Mouse (Mus musculus) megakaryocyte, adult 5-6 weeks (primary cell): ENCODE results near the gene Ddt. TPM values are rescaled to one million over a fixed set of nuclear protein-coding genes. Genes with fewer than 3 reads are reported as not detected.

ENCODE experiments used
- ATAC-seq: 2 replicates; pipeline ENCODE4 v1.8.0; 2016; ENCODE audit warnings: mild to moderate bottlenecking, inconsistent platforms; ENCODE audit not compliant: poor library complexity, severe bottlenecking
- total RNA-seq, 2 experiments: library from RNA; stranded (forward) in 1 of 2; stranded (reverse) in 1 of 2; fragments of 153-499, 151-499 nt in 1 of 2; fragments of 221-1000, 200-1000 nt in 1 of 2; gene quantifications; 2 replicates each; pipeline versions ENCODE4 v1.2.3 to v1.2.4; 2015 to 2017

Ddt gene
- total RNA-seq (2015) (30.0 and 31.4 TPM in 2 replicates), total RNA-seq (2017) (24.7 and 28.4 TPM in 2 replicates)

DNA sequence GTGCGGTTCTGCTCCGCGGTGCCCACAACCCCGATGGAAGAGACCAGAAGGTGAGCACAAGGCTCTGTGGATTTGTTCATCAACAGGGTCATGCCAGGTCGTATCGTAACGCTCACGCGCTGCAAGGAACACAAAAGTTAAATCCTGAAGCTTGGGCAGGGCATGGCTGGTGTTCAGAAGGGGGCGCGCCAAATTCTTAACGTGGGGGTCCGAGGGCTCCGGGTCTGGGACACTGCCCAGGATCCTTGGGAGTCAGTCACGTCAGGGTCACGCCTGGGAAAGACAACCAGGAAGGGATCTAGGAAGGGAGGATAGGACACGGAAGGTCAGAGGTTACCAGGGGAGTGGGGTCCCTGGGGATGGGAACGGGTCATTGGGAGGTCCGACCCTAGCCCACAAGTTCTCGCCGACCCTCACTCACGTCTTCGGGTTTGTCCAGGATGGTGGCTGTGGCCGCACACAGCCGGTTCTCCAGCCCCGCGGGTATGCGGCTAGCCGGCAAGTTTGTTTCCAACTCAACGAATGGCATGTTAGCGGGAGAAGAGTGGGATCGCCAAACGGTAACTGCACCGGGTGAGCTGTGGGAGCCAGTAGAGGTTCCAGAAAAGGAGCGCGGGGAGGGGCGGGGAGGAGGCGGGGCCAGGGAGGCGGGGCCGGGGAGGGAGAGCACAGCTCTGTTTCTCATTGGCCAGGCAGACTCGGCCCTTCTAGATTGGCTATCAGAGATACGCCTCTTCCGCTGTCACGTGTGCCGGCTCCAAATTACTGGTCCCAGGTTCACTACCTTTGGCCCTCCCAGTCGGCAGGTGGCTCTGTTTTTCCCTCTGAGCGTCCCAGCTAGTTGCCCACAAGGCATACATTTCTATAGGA, at the start of gene Ddt:
Gene Ddt (minus strand): TSS at position 620 of the 870 bp plus-strand sequence.
- peak; percentile 97 for ATAC-seq

DNA sequence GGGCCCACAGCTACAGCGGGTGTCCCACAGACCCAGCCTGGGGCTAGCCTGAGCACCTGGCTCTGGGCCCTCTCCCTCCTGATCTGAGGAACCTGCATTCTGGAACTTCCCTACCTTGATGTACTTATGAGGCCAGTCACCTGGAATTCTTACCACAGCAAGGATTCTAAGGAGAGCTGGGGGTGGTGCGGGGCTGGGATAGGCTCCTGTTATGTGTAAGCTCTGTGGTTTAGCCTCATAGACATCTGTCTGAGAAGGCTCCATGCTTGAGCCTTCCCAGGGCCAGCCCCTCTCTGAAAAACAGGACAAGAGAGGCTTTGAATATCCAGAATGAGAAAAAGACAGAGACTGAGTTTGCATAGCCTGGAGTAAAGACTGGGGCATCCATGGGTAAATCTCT, 49.2 kb upstream of the Ddt start, which contains the start of gene Gstt4:
Gene Gstt4 (minus strand): TSS at position 101 of the 400 bp plus-strand sequence.
- no peak for ATAC-seq

DNA sequence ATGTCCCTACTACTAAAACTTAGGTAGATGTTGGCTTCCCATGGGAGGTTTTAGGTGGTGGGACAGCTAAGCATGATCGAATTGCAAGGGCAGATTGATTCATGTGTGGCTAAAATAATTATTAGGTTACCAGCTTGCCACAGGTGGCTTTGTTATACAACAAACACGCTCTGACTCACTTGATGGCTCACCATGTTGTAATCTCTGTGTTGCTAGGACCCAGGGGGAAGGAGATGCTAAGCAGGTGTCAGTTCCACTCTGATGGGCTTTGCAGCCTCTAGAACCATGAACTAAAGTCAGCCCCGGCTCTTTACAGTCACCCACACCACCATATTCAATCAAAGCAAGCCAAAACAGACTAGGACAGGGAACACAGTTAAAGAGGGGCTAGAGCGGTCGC, 46.7 kb upstream of the Ddt start:
- ATAC-seq = no peak

DNA sequence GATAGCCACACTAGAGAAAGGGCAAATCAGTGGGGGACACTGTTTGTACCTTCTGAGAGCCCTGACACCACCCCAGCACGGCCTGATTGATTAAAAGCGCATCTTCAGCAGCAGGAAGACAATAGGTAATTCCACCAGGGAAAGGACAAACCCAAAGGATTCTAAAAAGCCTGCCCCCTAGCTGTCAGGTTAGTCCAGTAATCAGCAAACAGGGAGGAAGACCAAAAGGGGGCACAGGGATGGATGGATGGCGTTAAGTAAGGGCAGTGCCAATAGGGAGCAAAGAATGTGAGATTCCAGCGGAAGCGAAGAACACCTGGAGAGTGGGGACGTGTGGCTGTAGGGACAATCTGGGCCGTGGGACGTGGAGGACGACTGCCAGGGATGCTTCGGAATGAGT, 45.4 kb upstream of the Ddt start:
- no peak for ATAC-seq

DNA sequence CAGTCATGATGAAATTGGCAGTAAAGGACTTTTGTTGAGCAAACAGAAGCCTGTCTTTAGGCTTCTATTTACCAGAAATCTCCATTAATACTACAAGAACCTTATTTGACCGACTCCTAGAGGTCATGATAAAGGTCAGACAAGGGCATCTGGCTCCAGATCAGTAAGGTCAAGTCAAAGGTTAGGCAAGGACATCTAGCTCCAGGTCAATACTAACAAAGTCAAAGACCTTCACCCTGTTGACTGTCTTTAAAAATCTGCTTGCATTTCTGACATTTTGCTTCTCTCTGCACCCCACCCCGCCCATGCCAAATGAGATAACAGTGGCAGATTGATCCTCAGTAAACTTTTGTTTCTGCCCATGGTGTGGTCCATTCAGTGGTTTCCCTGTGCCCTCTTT, 31.0 kb upstream of the Ddt start:
- no peak for ATAC-seq

DNA sequence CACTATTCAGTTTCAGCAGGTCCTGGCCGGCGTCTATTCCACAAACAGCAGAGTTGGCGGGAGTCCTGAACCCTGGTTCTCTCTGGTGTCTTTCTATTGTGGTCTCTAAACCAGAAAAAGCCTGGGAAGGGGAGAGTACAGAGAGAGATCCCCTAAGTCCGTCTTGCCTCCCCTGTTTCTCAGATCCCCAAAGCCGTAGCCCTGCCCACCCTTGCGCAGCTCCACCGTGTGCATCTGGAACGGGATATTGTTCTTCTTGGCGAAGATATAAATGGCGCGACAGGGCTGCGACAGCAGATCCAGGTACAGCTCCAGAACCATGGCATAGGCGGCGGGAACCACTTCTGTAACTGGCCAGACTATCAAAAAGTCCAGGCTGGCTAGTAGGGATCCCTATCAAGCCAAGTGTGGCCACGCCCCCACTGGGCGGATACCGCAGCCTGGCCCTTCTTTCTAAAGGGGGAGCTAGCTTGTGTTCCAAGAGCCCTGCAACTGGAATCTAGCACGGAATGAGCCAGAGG, 25.0 kb upstream of the Ddt start, which contains the start of gene Gstt1:
Gene Gstt1 (minus strand): TSS at position 409 of the 521 bp plus-strand sequence.
- ATAC-seq = peak; percentile 51

DNA sequence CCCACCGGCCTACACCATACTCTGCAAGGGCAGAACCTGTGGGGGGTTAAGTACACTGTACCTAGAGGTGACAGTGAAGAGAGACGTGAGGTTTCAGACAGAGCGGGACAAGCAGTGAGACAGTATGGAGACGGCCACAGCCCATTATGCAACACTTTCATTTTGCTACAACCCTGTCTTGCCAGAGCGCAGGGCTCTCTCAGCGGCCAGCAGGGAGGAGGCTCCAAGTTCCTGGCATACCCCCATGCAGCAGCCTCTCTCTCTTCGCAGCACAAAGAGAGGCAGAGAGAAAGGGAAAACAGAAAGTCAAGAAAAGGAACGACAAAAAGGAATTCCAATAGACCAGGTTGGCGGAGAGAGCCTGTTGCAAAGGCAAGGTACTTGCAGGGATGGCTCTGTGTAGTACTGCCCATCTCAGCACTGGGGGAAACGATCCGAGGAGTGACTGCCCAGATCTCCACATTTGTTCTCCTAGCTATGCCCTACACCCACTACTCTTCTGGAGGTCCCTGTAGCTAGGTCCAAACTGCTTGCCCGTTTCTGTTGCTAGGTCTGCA, 24.5 kb upstream of the Ddt start:
- peak; percentile 81 for ATAC-seq

DNA sequence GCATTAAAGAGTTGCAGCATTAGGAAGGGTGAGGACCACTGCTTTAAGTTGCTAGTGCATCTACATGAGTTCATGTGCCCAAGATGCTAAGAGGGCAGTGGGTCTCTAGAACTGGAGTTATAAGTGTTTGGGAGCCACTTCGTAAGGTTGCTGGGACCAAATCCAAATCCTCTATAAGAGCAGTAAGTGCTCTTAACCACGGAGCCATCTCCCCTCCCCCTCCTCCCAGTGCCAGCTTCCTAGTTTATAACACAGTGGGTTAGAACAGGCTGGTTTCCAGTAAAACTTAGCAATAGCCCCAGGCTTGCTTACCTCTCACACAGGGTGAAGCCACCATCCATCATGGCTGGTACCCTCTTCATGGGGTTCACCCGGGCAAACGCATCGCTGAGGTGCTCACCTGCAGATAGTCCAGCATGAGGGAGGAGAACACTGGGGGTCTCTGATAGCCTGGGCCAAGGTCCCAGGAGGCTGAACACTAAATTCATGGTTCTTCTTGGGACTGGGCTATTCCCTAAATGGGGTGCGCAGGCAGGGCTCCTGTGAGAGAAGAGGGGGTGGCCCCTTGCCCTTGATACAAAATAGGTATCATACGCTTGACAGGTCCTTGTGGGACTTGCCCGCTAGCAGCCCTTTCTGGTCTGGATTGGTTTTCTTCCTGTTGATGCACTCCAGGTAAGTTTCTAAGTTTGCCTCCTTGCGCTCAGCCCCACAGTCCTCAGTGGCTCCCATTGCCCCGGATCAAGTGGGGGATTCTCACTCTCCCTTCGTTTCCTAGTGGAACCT, 23.7 kb upstream of the Ddt start:
- no peak for ATAC-seq

DNA sequence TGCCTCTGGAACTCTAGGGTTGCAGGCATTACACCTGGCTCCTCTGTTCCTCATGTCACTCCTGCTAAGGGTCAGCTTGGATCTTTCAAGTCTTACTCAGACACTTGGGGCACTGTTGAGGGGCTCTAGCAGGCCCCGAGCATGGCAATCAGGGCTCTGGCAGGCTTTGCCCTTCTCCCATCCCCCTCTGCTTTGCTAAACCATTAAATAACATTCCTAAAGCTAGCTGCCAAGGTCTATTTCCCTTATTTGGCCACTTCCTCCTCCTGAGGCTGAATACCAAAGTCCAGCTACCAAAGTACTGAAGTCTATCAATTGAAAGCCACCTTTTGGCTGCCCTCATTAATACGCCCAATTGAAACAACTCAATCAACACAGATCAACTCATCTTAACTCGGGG, 21.7 kb upstream of the Ddt start:
- no peak for ATAC-seq

DNA sequence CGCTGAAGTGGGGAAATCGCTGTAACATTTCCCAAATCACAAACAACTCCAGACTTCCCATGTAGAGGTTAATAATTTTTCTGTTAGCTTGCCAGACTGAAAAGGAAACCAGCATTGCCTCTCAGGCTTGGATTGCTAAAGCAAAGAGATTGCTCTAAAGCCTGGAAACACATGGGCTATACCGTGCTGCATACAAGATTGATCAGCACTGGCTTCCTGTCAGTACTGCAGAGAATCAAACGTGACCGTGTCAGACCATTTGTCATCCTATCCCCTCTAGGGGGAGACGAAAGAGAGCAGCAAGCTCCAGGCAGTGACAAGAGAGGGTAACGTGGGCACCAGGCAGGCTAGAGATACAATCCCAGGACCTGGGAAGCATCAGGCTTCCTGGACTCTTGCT, 17.6 kb upstream of the Ddt start:
- 0 out of 2 replicates have a peak, but pooled peaks have one; percentile 35 for ATAC-seq

DNA sequence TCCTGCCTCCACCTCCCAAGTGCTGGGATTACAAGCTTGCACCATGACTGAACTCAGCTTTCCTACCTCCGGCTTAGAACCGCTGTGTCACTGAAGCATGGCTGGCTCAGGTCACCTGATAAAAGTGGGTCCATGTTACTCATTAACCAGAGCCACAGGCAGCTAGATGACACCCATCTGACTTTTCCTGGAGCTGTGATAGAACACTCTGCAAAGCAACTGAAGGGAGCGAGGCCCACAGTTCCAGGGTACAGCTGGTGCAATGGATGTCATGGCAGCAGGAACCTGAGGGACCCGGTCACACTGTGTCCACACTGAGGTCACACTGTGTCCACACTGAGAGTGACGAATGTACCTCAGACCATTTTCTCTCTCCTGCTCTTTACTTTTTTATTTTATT, 16.6 kb upstream of the Ddt start:
- ATAC-seq = no peak

DNA sequence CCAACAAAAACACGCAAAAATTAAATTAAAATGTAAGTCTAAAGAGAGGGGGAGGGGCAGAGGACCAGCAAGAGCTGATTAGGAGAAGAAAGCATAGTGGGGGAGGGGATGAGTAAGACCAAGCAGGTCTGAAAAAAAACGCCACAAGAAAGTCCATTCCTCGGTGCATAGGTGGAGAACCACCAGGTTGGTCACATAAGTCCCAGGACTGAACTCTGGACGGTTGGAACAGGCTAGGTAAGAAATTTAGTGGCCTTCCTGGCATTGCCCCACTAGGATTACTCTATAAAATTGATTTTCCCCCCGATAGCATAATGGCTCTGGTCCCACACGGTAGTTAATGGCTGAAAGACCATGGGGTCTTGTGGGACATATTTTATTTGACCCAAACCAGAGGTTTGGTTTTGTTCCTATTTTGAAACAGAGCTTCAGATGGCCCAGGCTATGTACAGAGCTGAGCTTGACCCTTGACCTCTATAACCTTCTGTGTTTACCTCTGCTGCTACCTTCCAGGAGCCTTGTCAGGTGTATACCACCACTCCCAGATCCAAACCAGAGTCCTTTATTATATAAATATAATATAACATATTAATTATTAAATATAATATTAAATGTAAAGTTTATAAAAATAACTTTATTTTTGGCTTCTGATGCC, 16.0 kb upstream of the Ddt start:
- ATAC-seq = no peak

DNA sequence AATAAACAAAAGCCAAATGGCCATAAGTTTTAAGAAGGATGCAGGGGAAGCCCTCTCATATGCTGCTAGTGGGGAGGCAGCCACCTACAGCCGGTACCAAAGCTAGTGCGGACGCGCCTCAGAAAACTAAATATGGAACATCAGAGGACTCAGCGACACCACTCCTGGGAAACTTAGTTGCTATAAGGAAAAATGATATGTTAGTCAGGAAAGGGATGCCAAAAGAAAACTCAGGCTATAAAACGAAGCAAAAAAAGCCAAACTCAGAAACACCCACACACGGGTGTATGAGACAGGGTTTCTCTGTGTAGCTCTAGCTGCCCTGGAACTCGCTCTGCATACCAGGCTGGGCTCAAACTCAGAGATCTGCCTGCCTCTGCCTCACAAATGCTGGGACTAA, 15.1 kb upstream of the Ddt start:
- ATAC-seq = no peak

DNA sequence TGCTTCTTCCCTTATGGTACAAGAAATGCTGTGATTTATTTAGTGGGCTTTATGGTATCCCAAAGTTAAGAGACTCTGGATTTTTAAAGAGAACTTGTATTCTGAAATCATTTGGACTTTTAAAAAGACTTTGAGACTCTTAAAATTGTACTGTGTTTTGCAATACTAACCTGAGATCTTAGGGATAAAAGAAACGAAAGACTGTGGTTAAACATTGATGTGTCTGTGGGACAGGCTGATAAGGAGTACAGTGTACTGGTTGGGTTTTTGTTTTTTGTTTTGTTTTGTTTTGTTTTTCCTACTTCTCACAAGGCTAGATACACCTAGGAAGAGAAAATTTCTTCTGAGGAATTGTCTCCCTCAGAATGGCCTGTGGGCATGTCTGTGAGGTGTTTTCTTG, 12.2 kb upstream of the Ddt start:
- ATAC-seq = no peak

DNA sequence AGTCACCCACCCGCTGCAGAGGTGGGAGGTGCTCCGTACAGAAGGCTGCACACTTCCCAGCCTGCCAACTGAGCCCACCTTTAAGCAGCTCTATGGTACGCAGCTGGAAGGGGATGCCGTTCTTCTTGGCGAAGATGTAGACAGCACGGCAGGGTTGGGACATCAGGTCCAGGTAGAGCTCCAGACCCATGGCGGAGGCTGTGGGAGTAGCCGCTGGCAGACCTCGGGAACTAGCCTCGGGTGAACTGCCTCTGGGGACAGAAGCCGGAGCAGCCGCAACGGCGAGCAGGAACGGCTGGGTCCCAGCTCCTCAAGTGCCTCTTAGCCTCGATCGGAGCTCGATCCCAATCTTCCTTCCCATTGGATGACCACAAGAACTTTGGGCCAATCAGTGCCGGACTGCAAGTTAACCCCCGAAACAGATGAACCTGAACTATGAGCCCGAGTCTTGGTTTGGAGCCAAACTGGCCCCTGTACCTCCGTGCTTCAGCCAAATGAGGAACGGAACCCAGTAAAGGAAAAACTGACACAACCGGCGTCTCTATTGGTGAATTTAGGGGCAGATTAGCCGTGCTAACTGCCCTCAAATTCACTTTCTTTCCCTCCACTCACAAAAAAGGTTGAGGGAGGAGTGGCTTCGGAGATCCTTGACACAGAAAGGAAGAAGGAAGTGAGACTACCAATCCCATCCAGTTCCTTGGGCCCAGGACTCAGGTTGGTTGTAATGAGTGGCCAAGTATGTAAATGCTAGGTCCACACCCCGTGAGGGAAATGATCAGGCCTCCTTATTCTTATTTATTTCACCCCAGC, 7.8 kb upstream of the Ddt start, which contains the start of the genes Gm20441 and Gstt3:
Gene Gm20441 (minus strand): TSS at position 186 of the 810 bp plus-strand sequence.
Gene Gstt3 (minus strand): TSS at position 646 of the 810 bp plus-strand sequence.
- ATAC-seq = peak; percentile 78

DNA sequence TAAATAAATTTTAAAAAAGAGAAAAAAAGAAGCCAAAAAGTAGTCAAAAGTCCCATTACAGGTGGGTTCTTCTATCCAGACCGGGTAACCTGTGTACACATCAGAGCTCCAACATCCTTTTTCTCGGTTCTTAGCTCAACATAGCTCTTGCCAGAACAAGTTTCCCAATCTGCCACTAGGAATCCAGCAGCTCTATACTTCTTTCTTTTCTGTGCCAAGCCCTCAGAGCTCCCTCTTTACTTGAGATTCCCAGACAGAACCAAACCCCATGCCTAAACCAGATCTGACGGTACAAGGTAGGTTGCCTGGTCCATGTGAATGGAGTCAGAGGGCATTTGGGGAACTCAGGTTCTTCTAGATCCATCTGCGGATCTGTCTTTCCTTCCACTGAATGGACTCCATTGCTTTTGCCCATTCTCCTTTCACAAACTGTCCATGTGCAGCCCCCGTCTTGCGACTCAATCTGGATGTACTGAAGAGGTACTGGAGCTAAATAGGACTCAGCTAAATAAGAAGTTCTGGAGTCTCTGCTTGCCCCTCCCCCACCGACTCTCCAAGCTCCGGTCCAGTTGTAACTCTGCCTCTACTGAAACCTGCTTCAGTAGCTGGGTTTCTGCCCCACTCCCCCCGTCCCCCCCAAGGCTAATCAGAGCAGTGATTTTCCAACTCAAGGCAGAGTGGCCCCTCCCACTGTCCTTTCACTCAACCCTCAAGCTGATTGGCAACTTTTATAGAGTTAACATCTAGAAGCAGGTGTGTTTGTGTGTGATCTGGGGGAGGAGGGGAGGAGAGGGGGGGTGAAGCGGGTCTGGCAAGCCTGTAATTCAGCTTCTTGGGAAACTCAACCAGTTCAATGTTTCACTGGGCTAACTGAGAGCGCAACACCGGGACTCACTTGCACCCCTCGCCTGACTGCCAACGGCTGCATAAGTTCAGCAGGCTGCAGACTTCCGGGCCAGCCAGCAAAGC, 6.3 kb upstream of the Ddt start:
- no peak for ATAC-seq

DNA sequence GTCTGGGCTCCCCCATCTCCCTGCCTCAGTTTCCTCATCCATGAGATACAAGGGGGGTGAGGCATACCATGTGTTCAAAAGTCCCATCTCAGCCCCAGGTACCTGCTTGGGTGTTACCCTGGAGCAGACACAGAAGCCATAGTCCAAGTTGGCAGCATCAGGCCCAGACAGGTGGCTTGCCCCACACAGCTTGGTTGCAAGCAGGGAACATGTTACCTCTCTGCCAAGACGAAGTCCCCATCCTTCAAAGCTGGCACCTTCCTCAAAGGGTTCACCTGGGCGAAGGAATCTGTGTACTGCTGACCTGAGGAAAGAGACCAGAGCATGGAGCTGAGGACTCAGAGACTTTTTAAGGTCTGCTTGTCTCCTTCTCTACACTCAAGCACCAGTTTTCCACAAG, 4.7 kb upstream of the Ddt start:
- no peak for ATAC-seq

DNA sequence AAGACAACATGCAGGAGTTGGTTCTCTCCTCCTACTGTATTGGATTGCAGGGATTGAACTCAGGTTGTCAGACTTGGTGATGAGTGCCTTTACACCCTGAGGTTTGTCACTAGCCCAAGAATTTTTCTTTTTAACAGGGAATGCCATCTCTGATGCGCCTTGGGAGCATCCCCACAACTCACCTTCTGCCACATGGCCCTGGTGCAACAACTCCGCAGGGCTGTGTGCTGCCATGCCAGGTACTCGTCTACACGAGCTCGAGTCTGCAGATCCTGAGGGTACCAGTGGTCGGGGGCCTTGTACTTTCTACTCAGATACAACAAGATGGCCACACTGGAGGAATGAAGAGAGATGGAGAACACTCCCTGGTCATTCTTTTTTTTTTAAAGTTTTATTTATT, 3.3 kb upstream of the Ddt start:
- ATAC-seq = no peak

DNA sequence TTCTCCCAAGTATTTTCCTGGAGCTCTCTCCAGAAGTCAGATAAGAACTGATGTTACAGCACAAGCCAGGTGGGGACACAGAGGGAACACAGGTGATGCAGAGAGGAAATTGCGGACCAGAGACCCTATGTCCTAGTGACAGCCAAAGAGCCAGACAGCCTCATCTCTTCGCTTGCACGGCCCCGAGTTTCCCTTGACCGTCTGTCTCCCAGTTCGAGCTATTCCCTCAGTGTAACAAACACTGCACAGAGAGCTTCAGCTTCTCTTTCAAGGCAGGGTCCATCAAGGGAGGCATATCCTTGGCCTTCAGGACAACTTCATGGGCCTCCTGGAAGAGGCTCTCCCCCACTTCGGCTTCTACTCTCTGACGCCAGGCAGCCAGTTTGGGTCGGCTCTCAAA, 1.4 kb upstream of the Ddt start:
- ATAC-seq = no peak
